ENCODE assay signal across 22 mouse cellular contexts in genomic region chr3:143161993-143162392, GRCm38 (mm10).
DNase-seq lines count a peak whose midpoint lies in the region; ATAC-seq and TF ChIP-seq lines count a peak whose summit lies in the region.
"Had no signal": no experiment of that assay in that cellular context is flagged by ENCODE, and none has a peak within 500 bp of the region (broad histone marks: within the 10 kb centered on the region; RNA-seq: fewer than 3 reads in every experiment).

No protein-coding gene starts in this region.

- no peaks in the 10 kb centered on the region for H3K27me3 ChIP-seq in forebrain, embryonic 13.5 days
- H3K27me3 ChIP-seq in forebrain, embryonic 14.5 days (replicated peaks; ENCODE audit: control insufficient read depth, insufficient read depth, low read length) = no peaks in the 10 kb centered on the region
- H3K27me3 ChIP-seq in forebrain, postnatal 0 days (ENCODE audit: insufficient read depth, low read length) = no peaks in the 10 kb centered on the region
- H3K27me3 ChIP-seq in forebrain, embryonic 11.5 days (ENCODE audit: control insufficient read depth, insufficient read depth, low read length) = no peaks in the 10 kb centered on the region
- no peaks in the 10 kb centered on the region for H3K27me3 ChIP-seq in kidney, embryonic 16.5 days (ENCODE audit: insufficient read depth, low read length)
- H3K27me3 ChIP-seq: CH12.LX; embryonic facial prominence, embryonic 12.5 days; Patski had no signal

- no peak overlapping the region for H3K4me3 ChIP-seq in forebrain, embryonic 13.5 days
- H3K4me3 ChIP-seq in forebrain, embryonic 14.5 days (ENCODE audit: low read depth, low read length) = no peak overlapping the region
- H3K4me3 ChIP-seq in forebrain, postnatal 0 days (ENCODE audit: low read depth, low read length) = no peak overlapping the region
- H3K4me3 ChIP-seq in forebrain, embryonic 11.5 days (ENCODE audit: low read depth, low read length) = no peak overlapping the region
- H3K4me3 ChIP-seq in kidney, embryonic 16.5 days (ENCODE audit: low read length) = no peak overlapping the region
- H3K4me3 ChIP-seq: embryonic facial prominence, embryonic 10.5 days; embryonic facial prominence, embryonic 12.5 days had no signal

- no peak overlapping the region for H3K27ac ChIP-seq in forebrain, embryonic 13.5 days
- no peak overlapping the region for H3K27ac ChIP-seq in forebrain, embryonic 14.5 days (ENCODE audit: low read depth, low read length)
- H3K27ac ChIP-seq in forebrain, postnatal 0 days (ENCODE audit: low read depth, low read length) = no peak overlapping the region
- H3K27ac ChIP-seq in forebrain, embryonic 11.5 days (ENCODE audit: low read depth, low read length) = no peak overlapping the region
- no peak overlapping the region for H3K27ac ChIP-seq in kidney, embryonic 16.5 days (ENCODE audit: low read length)
- H3K27ac ChIP-seq: embryonic facial prominence, embryonic 10.5 days; embryonic facial prominence, embryonic 12.5 days had no signal

- no peak for DNase-seq in forebrain, embryonic 14.5 days (ENCODE audit: low spot score)
- no peak for DNase-seq in forebrain, postnatal 0 days
- DNase-seq in forebrain, embryonic 11.5 days (ENCODE audit: low spot score) = no peak
- DNase-seq in kidney, adult 8-10 months = no peak
- DNase-seq: adrenal gland, adult 8-10 months; adrenal gland, postnatal 14 days; adrenal gland, postnatal 36 days; B cell, adult 2 months; cerebellum, adult 11-12 months; cerebellum, adult 2 months; cerebellum, adult 9-10 months; cerebellum, postnatal 10 days; cerebellum, postnatal 25 days had no signal

- 64% methylated on average over 6 of the region's 6 CpGs for WGBS in forebrain, embryonic 13.5 days
- 63% methylated on average over 6 of the region's 6 CpGs for WGBS in forebrain, embryonic 14.5 days
- 68% methylated on average over 6 of the region's 6 CpGs for WGBS in forebrain, postnatal 0 days
- 82% methylated on average over 6 of the region's 6 CpGs for WGBS in forebrain, embryonic 11.5 days
- 85% methylated on average over 6 of the region's 6 CpGs for WGBS in kidney, embryonic 16.5 days

- H3K4me1 ChIP-seq in forebrain, embryonic 13.5 days = peaks cover 6% of the 10 kb centered on the region; the same call in 1 of the 2 replicates
- H3K4me1 ChIP-seq in forebrain, embryonic 14.5 days (ENCODE audit: control insufficient read depth, insufficient read depth, low read length) = no peaks in the 10 kb centered on the region
- no peaks in the 10 kb centered on the region for H3K4me1 ChIP-seq in forebrain, postnatal 0 days (ENCODE audit: insufficient read depth)
- H3K4me1 ChIP-seq in forebrain, embryonic 11.5 days (replicated peaks; ENCODE audit: control insufficient read depth, insufficient read depth, low read length) = 0 out of 2 replicates have a peak, but pooled peaks cover 1% of the 10 kb centered on the region
- no peaks in the 10 kb centered on the region for H3K4me1 ChIP-seq in kidney, embryonic 16.5 days (ENCODE audit: insufficient read depth, low read length)
- H3K4me1 ChIP-seq: embryonic facial prominence, embryonic 12.5 days had no signal

- ATAC-seq in forebrain, embryonic 13.5 days = peak; percentile 51; the same call in 1 of the 2 replicates
- no peak for ATAC-seq in forebrain, embryonic 14.5 days
- peak; percentile 36; the same call in 1 of the 2 replicates for ATAC-seq in forebrain, postnatal 0 days
- no peak for ATAC-seq in forebrain, embryonic 11.5 days (replicated peaks; ENCODE audit: low FRiP score)
- ATAC-seq in kidney, embryonic 16.5 days (ENCODE audit: low FRiP score, low TSS enrichment) = peak; percentile 85
- ATAC-seq: activated CD4-positive, CD25-positive, alpha-beta regulatory T cell, adult 4 months; CD4-positive, CD25-positive, alpha-beta regulatory T cell, adult 4 months; Patski had no signal

- no peak overlapping the region for H3K4me2 ChIP-seq in forebrain, embryonic 13.5 days
- no peak overlapping the region for H3K4me2 ChIP-seq in forebrain, embryonic 14.5 days (ENCODE audit: low read length)
- H3K4me2 ChIP-seq in forebrain, postnatal 0 days (ENCODE audit: low read depth) = no peak overlapping the region
- no peak overlapping the region for H3K4me2 ChIP-seq in forebrain, embryonic 11.5 days (ENCODE audit: low read depth, low read length, severe bottlenecking)
- no peak overlapping the region for H3K4me2 ChIP-seq in kidney, embryonic 16.5 days (replicated peaks; ENCODE audit: low read depth, low read length)
- H3K4me2 ChIP-seq: embryonic facial prominence, embryonic 12.5 days had no signal

- no peaks in the 10 kb centered on the region for H3K36me3 ChIP-seq in forebrain, embryonic 13.5 days (ENCODE audit: poor library complexity, severe bottlenecking)
- no peaks in the 10 kb centered on the region for H3K36me3 ChIP-seq in forebrain, embryonic 14.5 days (ENCODE audit: control insufficient read depth, insufficient read depth, low read length)
- H3K36me3 ChIP-seq in forebrain, postnatal 0 days (ENCODE audit: insufficient read depth) = no peaks in the 10 kb centered on the region
- H3K36me3 ChIP-seq in forebrain, embryonic 11.5 days (ENCODE audit: control insufficient read depth, insufficient read depth, low read length) = no peaks in the 10 kb centered on the region
- H3K36me3 ChIP-seq in kidney, embryonic 16.5 days (ENCODE audit: insufficient read depth, low read length) = no peaks in the 10 kb centered on the region
- H3K36me3 ChIP-seq: embryonic facial prominence, embryonic 10.5 days; embryonic facial prominence, embryonic 12.5 days; G1E had no signal

- no peaks in the 10 kb centered on the region for H3K9me3 ChIP-seq in forebrain, embryonic 13.5 days (replicated peaks)
- no peaks in the 10 kb centered on the region for H3K9me3 ChIP-seq in forebrain, embryonic 14.5 days (replicated peaks; ENCODE audit: control insufficient read depth, low read length)
- no peaks in the 10 kb centered on the region for H3K9me3 ChIP-seq in forebrain, postnatal 0 days (ENCODE audit: low read length)
- no peaks in the 10 kb centered on the region for H3K9me3 ChIP-seq in forebrain, embryonic 11.5 days (ENCODE audit: control insufficient read depth, low read length)
- H3K9me3 ChIP-seq in kidney, embryonic 16.5 days (ENCODE audit: low read length) = no peaks in the 10 kb centered on the region
- H3K9me3 ChIP-seq: embryonic facial prominence, embryonic 10.5 days; embryonic facial prominence, embryonic 12.5 days had no signal

- H3K9ac ChIP-seq in forebrain, embryonic 13.5 days = no peak overlapping the region
- H3K9ac ChIP-seq in forebrain, embryonic 14.5 days (ENCODE audit: low read length) = no peak overlapping the region
- H3K9ac ChIP-seq in forebrain, postnatal 0 days = no peak overlapping the region
- no peak overlapping the region for H3K9ac ChIP-seq in forebrain, embryonic 11.5 days (ENCODE audit: low read length)
- no peak overlapping the region for H3K9ac ChIP-seq in kidney, embryonic 16.5 days (replicated peaks; ENCODE audit: low read length)
- H3K9ac ChIP-seq: embryonic facial prominence, embryonic 12.5 days had no signal

- TF ChIP-seq CTCF in forebrain, postnatal 0 days (IDR thresholded peaks at IDR 0.05; ENCODE audit: low read depth) = no peak

Comparison
In these comparisons a context has a peak if more than half of its experiments do, and no peak if none do; other contexts are left out.
1. ATAC-seq: peak in forebrain, embryonic 13.5 days (single experiment), forebrain, postnatal 0 days (single experiment) and kidney, embryonic 16.5 days (single experiment); none in forebrain, embryonic 14.5 days (single experiment) and forebrain, embryonic 11.5 days (single experiment).